Mouse (Mus musculus) brain, embryonic 14.5 days (tissue): ENCODE data around the gene Astl.

ENCODE experiments used
- CTCF ChIP-seq: fragments of 200-500 bp; IDR thresholded peaks from 2 replicates; pipeline ENCODE4 v1.5.1; 2012; ENCODE audit warnings: inconsistent platforms, mild to moderate bottlenecking, moderate library complexity, borderline replicate concordance; ENCODE audit not compliant: insufficient read depth, insufficient read length; ENCODE audit errors: extremely low read depth
- POLR2A ChIP-seq: fragments of 200-500 bp; IDR thresholded peaks from 2 replicates; pipeline ENCODE4 v1.6.1; 2012; ENCODE audit warnings: mild to moderate bottlenecking, inconsistent platforms, borderline replicate concordance; ENCODE audit not compliant: poor library complexity, insufficient read depth, insufficient read length, severe bottlenecking; ENCODE audit errors: extremely low read depth

DNA sequence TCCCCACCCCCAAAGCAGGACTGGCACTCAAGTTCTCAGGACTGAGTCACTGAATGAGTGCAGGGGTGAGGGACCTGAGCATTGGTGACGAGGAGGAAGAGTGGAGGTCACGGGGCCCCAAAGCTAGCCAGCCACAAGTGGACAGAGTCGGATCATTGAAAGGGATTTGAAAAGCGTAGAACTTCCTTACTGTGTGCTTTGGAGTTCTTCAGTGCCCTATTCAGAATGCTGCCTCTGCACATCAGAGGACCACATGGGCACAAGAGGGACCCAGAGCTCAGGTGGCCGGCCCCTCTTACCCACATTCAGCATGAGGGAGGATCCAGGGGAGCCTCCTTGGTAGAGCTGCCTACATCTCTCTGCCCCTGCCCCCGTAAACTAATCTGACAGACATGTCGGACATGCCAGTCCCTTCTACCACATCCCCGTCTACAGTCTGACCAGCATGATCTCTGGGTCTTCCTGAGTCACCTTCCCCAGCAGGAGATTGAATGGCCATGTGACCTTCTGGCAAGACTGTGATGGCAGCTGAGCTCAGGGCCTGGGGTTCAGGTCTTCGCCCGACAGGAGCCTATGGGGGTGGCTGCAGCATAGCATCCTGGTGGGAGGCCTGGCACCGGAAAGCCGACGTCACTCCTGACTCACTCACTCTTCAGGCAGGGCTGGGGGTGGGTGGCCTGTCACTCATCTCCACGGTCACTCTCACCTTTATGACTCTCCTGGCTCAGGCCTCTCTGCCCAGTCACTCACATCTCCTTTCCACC, 5.5 kb upstream of the Astl start:
- TF ChIP-seq POLR2A (no peak), CTCF (no peak)
